In genomic region chr2:25271827-25272511, GRCm38 (mm10) we compare ENCODE assay signal across 8 mouse cellular contexts. TPM values are rescaled to one million over a fixed set of nuclear protein-coding genes. Genes with fewer than 3 reads are reported as not detected.
DNase-seq lines count a peak whose midpoint lies in the region; ATAC-seq and TF ChIP-seq lines count a peak whose summit lies in the region.

Gene Ssna1, minus strand, starts transcription at chr2:25272438.
Gene Anapc2, plus strand, starts transcription at chr2:25272478.

- intact Hi-C loops in heart, postnatal 10 days (cut with DNase I): loop anchor here (5.0 kb wide), 1 partner anchor 60 kb away; the partner anchor contains the start of gene Man1b1

- peak; percentile 75 for ATAC-seq in cerebellum, adult (ENCODE audit: insufficient number of reproducible peaks, low FRiP score, low TSS enrichment)
- ATAC-seq in forebrain, embryonic 13.5 days: peak; percentile 95
- peak; percentile 96 for ATAC-seq in liver, postnatal 0 days
- peak; percentile 95 for ATAC-seq in neural tube, embryonic 14.5 days (ENCODE audit: low read depth)

- peak; percentile 16 for TF ChIP-seq CTCF in ES-Bruce4 (IDR thresholded peaks at IDR 0.05; ENCODE audit: low read depth, low read length)
- TF ChIP-seq CTCF in liver, postnatal 0 days (IDR thresholded peaks at IDR 0.05; ENCODE audit: low read depth): peak; percentile 69

- DNase-seq in heart, postnatal 10 days: peak; percentile 98 to 99
- peak; percentile 82 for DNase-seq in large intestine, adult 2 months (ENCODE audit: low read depth, low spot score)
- peak; percentile 100 for DNase-seq in liver, postnatal 0 days
- DNase-seq in testis, postnatal 10 days (ENCODE audit: low spot score): peak; percentile 99

- H3K27ac ChIP-seq in ES-Bruce4 (ENCODE audit: insufficient read depth, low read length): no peak within 1 kb of the TSS
- H3K27ac ChIP-seq in forebrain, embryonic 13.5 days: peak within 1 kb of the TSS; percentile 68
- peak within 1 kb of the TSS; percentile 84 for H3K27ac ChIP-seq in liver, postnatal 0 days (ENCODE audit: low read depth)
- H3K27ac ChIP-seq in neural tube, embryonic 14.5 days (ENCODE audit: low read depth, low read length): peak within 1 kb of the TSS; percentile 82

- no peaks in the 10 kb centered on the region for H3K27me3 ChIP-seq in ES-Bruce4 (ENCODE audit: control insufficient read depth, insufficient read depth, low read length, poor library complexity, severe bottlenecking)
- H3K27me3 ChIP-seq in forebrain, embryonic 13.5 days: no peaks in the 10 kb centered on the region
- H3K27me3 ChIP-seq in liver, postnatal 0 days (ENCODE audit: insufficient read depth, low read length): no peaks in the 10 kb centered on the region
- no peaks in the 10 kb centered on the region for H3K27me3 ChIP-seq in neural tube, embryonic 14.5 days (ENCODE audit: control insufficient read depth, insufficient read depth, low read length)

- peak within 1 kb of the TSS; percentile 97 for H3K4me3 ChIP-seq in ES-Bruce4 (ENCODE audit: low read depth, low read length)
- peak within 1 kb of the TSS; percentile 85 for H3K4me3 ChIP-seq in forebrain, embryonic 13.5 days
- H3K4me3 ChIP-seq in liver, postnatal 0 days (ENCODE audit: low read depth, low read length): peak within 1 kb of the TSS; percentile 87
- H3K4me3 ChIP-seq in neural tube, embryonic 14.5 days (ENCODE audit: low read depth, low read length): peak within 1 kb of the TSS; percentile 86

- peaks cover 13% of the 10 kb centered on the region for H3K36me3 ChIP-seq in ES-Bruce4 (ENCODE audit: control insufficient read depth, insufficient read depth, low read length, poor library complexity, severe bottlenecking)
- peaks cover 64% of the 10 kb centered on the region for H3K36me3 ChIP-seq in forebrain, embryonic 13.5 days (ENCODE audit: poor library complexity, severe bottlenecking)
- H3K36me3 ChIP-seq in liver, postnatal 0 days (replicated peaks; ENCODE audit: insufficient read depth, low read length): peaks cover 44% of the 10 kb centered on the region
- peaks cover 36% of the 10 kb centered on the region for H3K36me3 ChIP-seq in neural tube, embryonic 14.5 days (ENCODE audit: control insufficient read depth, insufficient read depth, low read length)

- no peaks in the 10 kb centered on the region for H3K4me1 ChIP-seq in ES-Bruce4 (ENCODE audit: control insufficient read depth, insufficient read depth, low read length)
- H3K4me1 ChIP-seq in forebrain, embryonic 13.5 days: peaks cover 48% of the 10 kb centered on the region
- peaks cover 32% of the 10 kb centered on the region for H3K4me1 ChIP-seq in liver, postnatal 0 days (ENCODE audit: insufficient read depth)
- peaks cover 32% of the 10 kb centered on the region for H3K4me1 ChIP-seq in neural tube, embryonic 14.5 days (ENCODE audit: control insufficient read depth, insufficient read depth, low read length)

- peak within 1 kb of the TSS; percentile 91 for H3K4me2 ChIP-seq in forebrain, embryonic 13.5 days
- peak within 1 kb of the TSS; percentile 94 for H3K4me2 ChIP-seq in liver, postnatal 0 days (ENCODE audit: low read depth, low read length)
- H3K4me2 ChIP-seq in neural tube, embryonic 14.5 days (ENCODE audit: low read depth, low read length): peak within 1 kb of the TSS; percentile 95

- no peaks in the 10 kb centered on the region for H3K9me3 ChIP-seq in ES-Bruce4 (replicated peaks; ENCODE audit: control insufficient read depth, insufficient read depth, low read length, poor library complexity, severe bottlenecking)
- no peaks in the 10 kb centered on the region for H3K9me3 ChIP-seq in forebrain, embryonic 13.5 days (replicated peaks)
- no peaks in the 10 kb centered on the region for H3K9me3 ChIP-seq in liver, postnatal 0 days (ENCODE audit: low read length)
- H3K9me3 ChIP-seq in neural tube, embryonic 14.5 days (ENCODE audit: control insufficient read depth, low read length): no peaks in the 10 kb centered on the region

- TF ChIP-seq EP300 in ES-Bruce4 (IDR thresholded peaks at IDR 0.05; ENCODE audit: insufficient read depth, low read depth, low read length): peak; percentile 61
- TF ChIP-seq EP300 in liver, postnatal 0 days (IDR thresholded peaks at IDR 0.05; ENCODE audit: low read depth): no peak; the same call in 1 of the 2 replicates

- under 1% methylated on average over 55 of the region's 55 CpGs for WGBS in forebrain, embryonic 13.5 days
- under 1% methylated on average over 55 of the region's 55 CpGs for WGBS in large intestine, adult 2 months
- under 1% methylated on average over 54 of the region's 55 CpGs for WGBS in liver, postnatal 0 days (ENCODE audit: insufficient replicate concordance)
- under 1% methylated on average over 53 of the region's 55 CpGs for WGBS in neural tube, embryonic 14.5 days

- peak; percentile 88 for TF ChIP-seq POLR2A in ES-Bruce4 (IDR thresholded peaks at IDR 0.05; ENCODE audit: insufficient read depth, low read length)

- H3K9ac ChIP-seq in ES-Bruce4 (ENCODE audit: low read depth, poor library complexity, severe bottlenecking): peak within 1 kb of the TSS; percentile 60
- peak within 1 kb of the TSS; percentile 92 for H3K9ac ChIP-seq in forebrain, embryonic 13.5 days
- H3K9ac ChIP-seq in liver, postnatal 0 days (replicated peaks): peak within 1 kb of the TSS; percentile 89
- peak within 1 kb of the TSS; percentile 76 for H3K9ac ChIP-seq in neural tube, embryonic 14.5 days (replicated peaks; ENCODE audit: low read depth, low read length)

RNA-seq across cellular contexts. Expression of gene Ssna1, which starts in this region (rescaled TPM):
- polyA plus RNA-seq in ES-Bruce4 (2011; ENCODE audit: insufficient read depth, insufficient read length, low read depth, missing spikeins): 47.4 and 49.1 TPM in 2 replicates
- 233 and 245 TPM in 2 replicates for polyA plus RNA-seq in forebrain, embryonic 13.5 days (2015; fragmentation: Nextera tagmentation; extraction: Ambion mirVana)
- 10 to 100 TPM; 49.4 to 55.2 TPM for total RNA-seq in heart, postnatal 10 days (2021)
- 47.8 and 56.0 TPM in 2 replicates for polyA plus RNA-seq in large intestine, adult 2 months (2012; rRNA removed)
- polyA plus RNA-seq in liver, postnatal 0 days (2015; fragmentation: Nextera tagmentation; extraction: Ambion mirVana): 77.2 and 81.7 TPM in 2 replicates
- 177 and 182 TPM in 2 replicates for polyA plus RNA-seq in neural tube, embryonic 14.5 days (2014; fragmentation: Nextera tagmentation; extraction: Ambion mirVana)

RNA-seq across cellular contexts. Expression of gene Anapc2, which starts in this region (rescaled TPM):
- polyA plus RNA-seq in ES-Bruce4 (2011; ENCODE audit: insufficient read depth, insufficient read length, low read depth, missing spikeins): 72.4 and 76.0 TPM in 2 replicates
- 126 and 148 TPM in 2 replicates for polyA plus RNA-seq in forebrain, embryonic 13.5 days (2015; fragmentation: Nextera tagmentation; extraction: Ambion mirVana)
- 10 to 100 TPM; 48.6 to 54.0 TPM for total RNA-seq in heart, postnatal 10 days (2021)
- polyA plus RNA-seq in large intestine, adult 2 months (2012; rRNA removed): 64.2 and 103 TPM in 2 replicates
- 19.8 and 22.8 TPM in 2 replicates for polyA plus RNA-seq in liver, postnatal 0 days (2015; fragmentation: Nextera tagmentation; extraction: Ambion mirVana)
- polyA plus RNA-seq in neural tube, embryonic 14.5 days (2014; fragmentation: Nextera tagmentation; extraction: Ambion mirVana): 110 and 116 TPM in 2 replicates
